Mouse (Mus musculus) frontal cortex, postnatal 36 days (tissue): Measurements from ENCODE around the gene Ankrd28.
"Not testable (repeated sequence)": the region's sequence is repeated elsewhere in the genome, so short reads cannot be mapped to it uniquely, and the experiment has no call there.

ENCODE experiments used
- DNase-seq, 2 experiments: peaks; one replicate each; pipeline ENCODE4 v3.0.0; 2022; ENCODE audit warnings: low spot score in 2 of 2

The Ankrd28 gene

GRCm38 (mm10) chr14:31830571-31831369, at the start of gene Ankrd28:
Gene Ankrd28 (minus strand): TSS chr14:31830651.
- peak; percentile 91 to 93 for DNase-seq

DNA sequence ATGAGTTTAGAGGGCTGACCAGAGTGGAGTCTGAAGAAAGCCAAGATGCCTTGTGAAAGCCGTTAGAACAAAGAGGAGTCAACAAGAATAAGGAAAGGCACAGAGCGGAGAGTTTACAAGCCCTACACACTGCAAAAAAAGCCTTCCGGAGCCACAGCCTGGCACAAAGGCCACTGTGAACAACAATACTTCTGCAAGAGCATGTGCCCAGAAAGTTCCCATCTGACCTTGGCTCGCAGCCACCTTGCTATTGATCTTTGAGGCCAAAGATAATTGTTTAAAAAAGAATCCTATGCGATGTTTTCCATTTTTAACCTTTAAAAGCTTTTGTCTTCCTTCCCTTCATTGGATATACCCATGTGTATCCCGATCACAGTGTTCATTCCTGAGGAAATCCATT, 49.0 kb upstream of the Ankrd28 start:
- DNase-seq, result no peak

- DNase-seq, result no peak
Measured at GRCm38 (mm10) chr14:31872130-31872529, 41.7 kb upstream of the Ankrd28 start.

DNA sequence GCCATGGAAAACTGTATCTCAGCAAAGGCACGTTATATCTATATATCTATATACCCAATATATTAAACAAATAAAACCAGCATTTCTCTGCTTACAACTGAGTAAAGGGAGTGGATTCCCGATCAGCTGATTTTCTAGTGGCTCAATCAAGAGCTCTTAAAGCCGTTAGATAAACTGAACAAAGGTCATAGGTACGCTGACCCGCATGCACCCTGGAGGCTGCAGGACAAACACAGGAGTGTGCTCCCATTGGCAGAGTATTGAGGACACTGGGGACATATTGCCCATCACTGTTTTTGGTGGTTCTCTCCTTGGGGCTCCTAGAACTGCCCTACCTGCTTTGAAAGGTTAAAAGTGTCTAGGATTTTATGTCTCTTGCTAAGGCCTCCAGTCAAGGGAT, 40.0 kb upstream of the Ankrd28 start:
- no peak for DNase-seq

DNA sequence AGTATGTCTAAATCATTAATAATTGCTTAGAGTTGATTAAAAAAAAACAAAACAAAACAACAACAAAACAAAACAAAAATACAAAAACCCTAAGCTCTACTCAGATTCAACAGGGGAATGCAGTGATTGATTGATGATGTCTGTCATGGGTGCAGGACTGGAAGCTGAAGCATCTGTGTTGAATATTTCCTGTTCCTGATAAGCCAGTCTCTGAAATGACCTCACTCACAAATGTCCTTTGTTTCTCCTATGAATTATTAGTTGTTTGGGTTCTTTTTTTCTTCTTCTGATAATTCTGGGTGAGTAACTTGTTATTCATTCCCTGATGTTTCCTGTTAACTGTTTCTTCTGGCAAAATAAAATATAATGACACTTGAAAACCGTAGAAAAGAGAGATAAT, 38.1 kb upstream of the Ankrd28 start:
- DNase-seq, result no peak

DNA sequence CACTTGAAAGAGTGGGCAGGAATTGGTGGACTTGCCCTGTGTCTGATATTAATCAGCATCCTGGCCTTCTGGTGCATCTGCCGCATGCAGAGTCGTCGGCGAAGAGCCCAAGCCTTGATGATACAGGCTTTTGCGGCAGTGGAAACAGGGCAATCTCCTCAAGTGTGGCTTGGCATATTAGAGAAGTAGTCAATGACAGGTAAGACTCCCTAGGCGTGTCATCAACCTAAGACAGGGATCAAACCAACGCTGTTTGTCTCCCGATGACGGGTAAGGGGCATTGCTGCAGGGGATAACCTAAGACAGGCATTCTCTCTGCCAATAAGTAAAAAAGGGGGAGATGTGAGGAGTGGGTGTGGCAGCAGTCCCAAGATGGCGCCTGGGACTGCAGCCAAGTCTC, 35.9 kb upstream of the Ankrd28 start:
- not testable (repeated sequence) for DNase-seq

GRCm38 (mm10) chr14:31858679-31859078, 28.2 kb upstream of the Ankrd28 start:
- peak in 1 of 2 experiments; percentile 8 for DNase-seq

GRCm38 (mm10) chr14:31857096-31857975, 26.9 kb upstream of the Ankrd28 start:
- peak; percentile 65 to 80 for DNase-seq

DNA sequence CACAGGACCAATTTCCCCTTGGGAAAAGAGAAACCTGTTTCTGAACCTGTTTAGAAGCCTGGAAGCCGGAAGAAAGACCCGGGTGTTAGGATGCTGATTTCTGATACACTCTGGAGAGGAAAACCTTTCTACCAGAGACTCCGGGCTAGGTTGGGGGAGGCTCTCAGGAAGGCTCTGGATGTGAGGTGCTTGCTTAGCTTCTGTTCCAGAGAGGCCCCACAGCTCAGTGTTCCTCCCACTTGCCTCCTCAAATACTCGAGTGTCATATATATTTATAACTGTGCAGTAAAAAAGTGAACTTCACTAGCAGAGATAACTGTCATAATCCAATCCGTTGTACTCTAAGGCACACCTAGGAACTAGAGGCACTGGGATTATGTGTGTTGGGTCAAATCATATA, 25.6 kb upstream of the Ankrd28 start:
- peak; percentile 35 to 63 for DNase-seq

GRCm38 (mm10) chr14:31854667-31855066, 24.2 kb upstream of the Ankrd28 start:
- DNase-seq, result peak; percentile 45 to 76

GRCm38 (mm10) chr14:31843571-31843970, 13.1 kb upstream of the Ankrd28 start:
- DNase-seq, result no peak

GRCm38 (mm10) chr14:31832022-31832421, 1.6 kb upstream of the Ankrd28 start:
- no peak for DNase-seq

DNA sequence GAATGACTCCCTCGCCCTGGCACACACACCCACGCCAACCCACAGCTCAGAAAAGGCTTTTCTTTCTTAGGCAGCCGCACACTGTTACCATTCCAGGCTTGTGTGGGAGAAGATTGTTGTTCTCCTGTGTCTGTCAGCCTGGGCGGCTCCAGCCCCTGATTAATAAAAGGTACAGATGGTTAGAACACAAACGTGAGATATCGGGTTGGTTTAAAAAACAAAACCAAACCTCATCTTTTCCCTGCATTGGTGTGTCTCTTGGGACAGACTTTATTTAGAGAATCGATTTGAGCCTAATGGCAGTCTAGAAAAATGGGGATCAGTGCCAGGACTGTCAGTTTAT, 890 bp upstream of the Ankrd28 start:
- peak; percentile 71 to 73 for DNase-seq

DNA sequence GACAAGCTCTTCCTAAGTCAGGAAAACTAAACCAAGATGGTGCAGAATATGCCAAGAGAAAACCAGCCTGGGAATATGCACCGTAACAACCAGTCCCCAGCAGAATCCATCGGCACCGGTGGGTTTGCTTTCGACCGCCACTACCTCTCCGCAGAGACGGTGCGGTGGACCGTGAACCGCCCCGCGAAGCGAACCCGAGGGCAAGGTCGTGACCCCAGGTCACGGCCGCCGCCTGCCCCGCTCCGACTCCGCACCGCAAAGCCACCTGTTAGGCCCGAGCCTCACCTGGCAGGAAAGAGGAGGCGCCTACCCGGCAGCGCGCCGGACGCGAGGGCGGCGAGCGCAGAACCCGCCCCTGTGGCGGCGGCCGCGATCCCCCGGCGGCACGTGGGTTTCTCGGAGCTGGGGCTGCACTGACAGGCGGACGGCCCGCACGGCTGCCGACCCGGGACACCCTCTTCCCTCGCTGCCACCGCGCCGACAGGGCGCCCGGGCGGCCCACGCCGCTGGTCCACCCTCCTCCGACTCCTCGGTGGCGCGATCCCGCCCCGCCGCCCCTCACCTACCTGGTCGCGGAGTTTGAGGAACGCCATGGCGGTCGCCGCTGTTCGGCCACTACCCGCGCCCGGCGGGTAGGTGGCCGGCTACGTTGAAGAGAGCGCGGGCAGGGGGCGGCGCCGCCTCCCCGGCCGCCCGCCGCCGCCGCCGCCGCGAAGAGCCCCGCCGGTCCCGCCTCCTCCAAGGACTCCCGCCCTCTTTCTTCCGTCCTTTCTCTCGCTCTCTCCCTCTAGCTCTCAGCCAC, 489 bp downstream of the Ankrd28 start:
- peak; percentile 48 to 49 for DNase-seq

GRCm38 (mm10) chr14:31827221-31827620, 3.2 kb downstream of the Ankrd28 start:
- DNase-seq, result no peak

DNA sequence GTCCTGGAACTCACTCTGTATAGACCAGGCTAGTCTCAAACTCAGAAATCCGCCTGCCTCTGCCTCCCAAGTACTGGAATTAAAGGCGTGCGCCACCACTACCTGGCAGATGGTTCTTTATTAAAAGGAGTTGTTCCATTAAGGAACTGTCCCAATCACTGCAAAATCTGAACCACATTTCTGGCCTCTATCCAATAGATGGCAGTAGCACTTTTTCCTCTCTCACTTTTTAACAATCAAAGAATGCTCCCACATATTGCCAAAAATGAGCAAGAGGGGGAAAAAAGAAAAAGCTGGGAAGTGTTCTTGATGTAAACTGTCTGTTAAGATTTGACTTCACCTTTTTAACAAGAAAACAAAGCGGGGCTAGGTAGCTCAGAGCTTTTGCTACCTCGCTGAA, 20.5 kb downstream of the Ankrd28 start:
- no peak for DNase-seq

- no peak for DNase-seq
Measured at GRCm38 (mm10) chr14:31803791-31804190, 26.7 kb downstream of the Ankrd28 start.

- DNase-seq, result no peak
Measured at GRCm38 (mm10) chr14:31800976-31801375, 29.5 kb downstream of the Ankrd28 start.

GRCm38 (mm10) chr14:31800446-31800845, 30.0 kb downstream of the Ankrd28 start:
- no peak for DNase-seq

- DNase-seq, result no peak
Measured at GRCm38 (mm10) chr14:31798937-31799336, 31.5 kb downstream of the Ankrd28 start.

- DNase-seq, result no peak
Measured at GRCm38 (mm10) chr14:31795535-31795934, 34.9 kb downstream of the Ankrd28 start.

GRCm38 (mm10) chr14:31794776-31795126, 35.7 kb downstream of the Ankrd28 start:
- DNase-seq, result no peak
